Mouse (Mus musculus): ENCODE results near the gene Sgcg.

Sgcg gene

GRCm38 (mm10) chr14:61192326-61192725 is 66.0 kb downstream of the Sgcg start:
- H3K9me3 ChIP-seq (ENCODE audit: low read length) = no peaks in the 10 kb centered on the region
- peaks cover 6% of the 10 kb centered on the region; the same call in 1 of the 2 replicates for H3K4me1 ChIP-seq (replicated peaks; ENCODE audit: low read depth, low read length)
- TF ChIP-seq CTCF (conservative IDR thresholded peaks at IDR 0.05; ENCODE audit: low read length) = no peak
- no peak for TF ChIP-seq NANOG (IDR thresholded peaks at IDR 0.05; ENCODE audit: borderline replicate concordance, low read length)
- no peak for TF ChIP-seq POU5F1 (IDR thresholded peaks at IDR 0.05; ENCODE audit: borderline replicate concordance, low read length)
- peaks cover 67% of the 10 kb centered on the region for H3K36me3 ChIP-seq (ENCODE audit: insufficient read depth, low read length)
- no peaks in the 10 kb centered on the region for H3K27me3 ChIP-seq (ENCODE audit: insufficient read depth, low read length)
- H3K4me3 ChIP-seq (replicated peaks; ENCODE audit: low read length) = no peak overlapping the region

GRCm38 (mm10) chr14:61191904-61192303 is 66.4 kb downstream of the Sgcg start:
- Histone ChIP-seq H3K27me3 (ENCODE audit: insufficient read depth, low read length) (no peaks in the 10 kb centered on the region), H3K4me1 (replicated peaks; ENCODE audit: low read depth, low read length) (peaks cover 6% of the 10 kb centered on the region; the same call in 1 of the 2 replicates), H3K36me3 (ENCODE audit: insufficient read depth, low read length) (peaks cover 65% of the 10 kb centered on the region), H3K4me3 (replicated peaks; ENCODE audit: low read length) (no peak overlapping the region), H3K9me3 (ENCODE audit: low read length) (no peaks in the 10 kb centered on the region)
- TF ChIP-seq CTCF (conservative IDR thresholded peaks at IDR 0.05; ENCODE audit: low read length) (no peak), NANOG (IDR thresholded peaks at IDR 0.05; ENCODE audit: borderline replicate concordance, low read length) (no peak), POU5F1 (IDR thresholded peaks at IDR 0.05; ENCODE audit: borderline replicate concordance, low read length) (no peak)

GRCm38 (mm10) chr14:61173229-61173628 is 85.1 kb downstream of the Sgcg start:
- TF ChIP-seq POU5F1 (IDR thresholded peaks at IDR 0.05; ENCODE audit: borderline replicate concordance, low read length) (no peak), NANOG (IDR thresholded peaks at IDR 0.05; ENCODE audit: borderline replicate concordance, low read length) (no peak)
- peak overlapping the region; percentile 96 for H3K4me3 ChIP-seq (replicated peaks; ENCODE audit: low read length)
- no peaks in the 10 kb centered on the region for H3K9me3 ChIP-seq (ENCODE audit: low read length)
- H3K36me3 ChIP-seq (ENCODE audit: insufficient read depth, low read length) = peaks cover 16% of the 10 kb centered on the region
- H3K4me1 ChIP-seq (replicated peaks; ENCODE audit: low read depth, low read length) = peaks cover 21% of the 10 kb centered on the region
- H3K27me3 ChIP-seq (ENCODE audit: insufficient read depth, low read length) = peaks cover 15% of the 10 kb centered on the region

- Histone ChIP-seq H3K36me3 (ENCODE audit: insufficient read depth, low read length) (peaks cover 16% of the 10 kb centered on the region), H3K27me3 (ENCODE audit: insufficient read depth, low read length) (peaks cover 18% of the 10 kb centered on the region), H3K4me3 (replicated peaks; ENCODE audit: low read length) (peak overlapping the region; percentile 96), H3K9me3 (ENCODE audit: low read length) (no peaks in the 10 kb centered on the region), H3K4me1 (replicated peaks; ENCODE audit: low read depth, low read length) (peaks cover 21% of the 10 kb centered on the region)
- TF ChIP-seq NANOG (IDR thresholded peaks at IDR 0.05; ENCODE audit: borderline replicate concordance, low read length) (no peak), CTCF (conservative IDR thresholded peaks at IDR 0.05; ENCODE audit: low read length) (no peak), POU5F1 (IDR thresholded peaks at IDR 0.05; ENCODE audit: borderline replicate concordance, low read length) (no peak)
Measured at GRCm38 (mm10) chr14:61172548-61173158, 85.6 kb downstream of the Sgcg start.

GRCm38 (mm10) chr14:61171261-61171970 is 86.9 kb downstream of the Sgcg start:
- Histone ChIP-seq H3K9me3 (ENCODE audit: low read length) (no peaks in the 10 kb centered on the region), H3K36me3 (ENCODE audit: insufficient read depth, low read length) (peaks cover 14% of the 10 kb centered on the region), H3K4me1 (replicated peaks; ENCODE audit: low read depth, low read length) (peaks cover 21% of the 10 kb centered on the region), H3K4me3 (replicated peaks; ENCODE audit: low read length) (no peak overlapping the region), H3K27me3 (ENCODE audit: insufficient read depth, low read length) (peaks cover 18% of the 10 kb centered on the region)
- TF ChIP-seq NANOG (IDR thresholded peaks at IDR 0.05; ENCODE audit: borderline replicate concordance, low read length) = no peak
- TF ChIP-seq POU5F1 (IDR thresholded peaks at IDR 0.05; ENCODE audit: borderline replicate concordance, low read length) = no peak
- no peak for TF ChIP-seq CTCF (conservative IDR thresholded peaks at IDR 0.05; ENCODE audit: low read length)
